Mouse (Mus musculus) E14TG2a.4 (cell line): ENCODE data around the gene Abt1.

Source experiments
- CTCF ChIP-seq: conservative IDR thresholded peaks from 2 replicates; pipeline ENCODE4 v1.5.1; 2014; ENCODE audit warnings: low read length
- NANOG ChIP-seq: IDR thresholded peaks from 2 replicates; pipeline ENCODE4 v1.6.1; 2014; ENCODE audit warnings: borderline replicate concordance, low read length, mixed read lengths

GRCm38 (mm10) chr13:23437908-23438307 is 14.2 kb upstream of the Abt1 start:
- no peak for TF ChIP-seq CTCF
- no peak for TF ChIP-seq NANOG
